Mouse (Mus musculus) frontal cortex, postnatal 10 days (tissue): ENCODE data around the gene Jag1.

ENCODE experiments used
- DNase-seq, 2 experiments: peaks; one replicate each; pipeline ENCODE4 v3.0.0; 2022; ENCODE audit warnings: low spot score in 2 of 2, mixed read lengths in 1 of 2

Jag1 gene

GRCm38 (mm10) chr2:137064513-137064912 is 51.9 kb downstream of the Jag1 start:
- no peak for DNase-seq

- no peak for DNase-seq
These were observed 52.6 kb downstream of the Jag1 start for GRCm38 (mm10) chr2:137063829-137064228.

- DNase-seq = no peak
These were observed 66.5 kb downstream of the Jag1 start for GRCm38 (mm10) chr2:137049906-137050305.

GRCm38 (mm10) chr2:137049367-137049766 is 67.1 kb downstream of the Jag1 start:
- DNase-seq = no peak

- DNase-seq = no peak
These were observed 72.3 kb downstream of the Jag1 start for GRCm38 (mm10) chr2:137044122-137044521.
